Mouse (Mus musculus) heart, postnatal 0 days (tissue): ENCODE measurements around the gene Map3k19. TPM values are rescaled to one million over a fixed set of nuclear protein-coding genes. Genes with fewer than 3 reads are reported as not detected.
A peak's percentile ranks its signal among the peaks of the same experiment; 100 is the strongest.

Experiments
- ATAC-seq: fragments of 200-750 bp; cut with Nextera tagmentation; 2 replicates; pipeline ENCODE4 v1.8.0; 2017; ENCODE audit warnings: low read depth, moderate number of reproducible peaks, moderate library complexity; ENCODE audit not compliant: insufficient read depth
- DNase-seq: peaks from one replicate; pipeline ENCODE4 v3.0.0-alpha.2; 2016; ENCODE audit warnings: low spot score
- H3K27ac ChIP-seq: fragments of 300-500 bp; sonication (generic); 2 replicates; pipeline ENCODE4 v1.5.1; 2014; ENCODE audit warnings: low read depth, mild to moderate bottlenecking
- H3K27me3 ChIP-seq: fragments of 300-500 bp; sonication (generic); 2 replicates; pipeline ENCODE4 v1.6.1; 2014; ENCODE audit warnings: low read length, mixed read lengths; ENCODE audit not compliant: control insufficient read depth, insufficient read depth
- H3K36me3 ChIP-seq: fragments of 300-500 bp; sonication (generic); replicated peaks from 2 replicates; pipeline ENCODE4 v1.6.1; 2014; ENCODE audit warnings: low read length, mixed read lengths; ENCODE audit not compliant: control insufficient read depth, insufficient read depth
- H3K4me1 ChIP-seq: fragments of 300-500 bp; sonication (generic); 2 replicates; pipeline ENCODE4 v1.6.1; 2014; ENCODE audit warnings: antibody characterized with exemption; ENCODE audit not compliant: control insufficient read depth, insufficient read depth
- H3K4me2 ChIP-seq: fragments of 300-500 bp; sonication (generic); 2 replicates; pipeline ENCODE4 v1.6.1; 2014; ENCODE audit warnings: low read depth, mild to moderate bottlenecking, low read length, moderate library complexity
- H3K4me3 ChIP-seq: fragments of 300-500 bp; sonication (generic); 2 replicates; pipeline ENCODE4 v1.5.1; 2014; ENCODE audit warnings: low read depth, low read length
- H3K9ac ChIP-seq: fragments of 300-500 bp; sonication (generic); replicated peaks from 2 replicates; pipeline ENCODE4 v1.6.1; 2014; ENCODE audit warnings: low read depth, low read length, mixed read lengths
- H3K9me3 ChIP-seq: fragments of 300-500 bp; sonication (generic); replicated peaks from 2 replicates; pipeline ENCODE4 v1.6.1; 2016; ENCODE audit warnings: low read length; ENCODE audit not compliant: control insufficient read depth
- CTCF ChIP-seq: IDR thresholded peaks from 2 replicates; pipeline ENCODE4 v1.5.1; 2016; ENCODE audit warnings: antibody characterized with exemption, control low read depth, low read depth
- EP300 ChIP-seq: IDR thresholded peaks from 2 replicates; pipeline ENCODE4 v1.6.1; 2016; ENCODE audit warnings: antibody characterized with exemption, low read depth
- WGBS: fragments of 180-500 bp; shearing (Covaris S2); extraction: QIAGEN DNeasy Blood & Tissue Kit; methylation state at CpG from one replicate; pipeline ENCODE4 v1.1.7; 2014; 5-methylcytosine and 5-hydroxymethylcytosine counted together
- polyA plus RNA-seq: library from polyadenylated mRNA; unstranded; fragments of >200 nt; fragmentation: Nextera tagmentation; extraction: Ambion mirVana; gene quantifications from 2 replicates; pipeline ENCODE4 v1.2.1, GENCODE M21; 2015
- total RNA-seq: library from RNA; depleted of rRNA; stranded (reverse); fragments of >200 nt; gene quantifications from 2 replicates; pipeline ENCODE4 v1.2.3, GENCODE M21; 2014; ENCODE audit warnings: low replicate concordance

Map3k19 gene
- total and polyA plus RNA-seq, 2 experiments from 2014 or later = not detected

DNA sequence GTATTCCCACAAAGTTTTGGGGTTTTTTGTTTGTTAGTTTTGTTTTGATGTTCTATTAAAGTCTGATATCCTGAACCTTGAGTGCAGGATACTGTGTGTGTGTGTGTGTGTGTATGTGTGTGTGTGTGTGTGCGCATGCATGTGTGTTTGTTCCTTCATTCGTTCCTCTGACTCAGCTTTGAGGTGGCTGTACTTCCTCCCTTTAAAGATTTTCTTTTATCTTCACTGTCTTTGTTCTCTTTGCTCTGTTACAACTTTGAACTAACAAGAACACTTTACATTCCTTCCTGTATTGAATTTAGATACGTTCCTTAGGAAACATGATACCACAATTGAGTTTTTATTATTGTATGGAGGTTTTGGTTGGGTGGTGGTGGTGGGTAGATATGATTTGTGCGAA is 58.5 kb downstream of the Map3k19 start:
- no peaks in the 10 kb centered on the region for H3K27me3 ChIP-seq
- WGBS = 56% methylated on average over 4 of the region's 4 CpGs
- H3K9ac ChIP-seq = no peak overlapping the region
- H3K4me3 ChIP-seq = no peak overlapping the region
- H3K27ac ChIP-seq = no peak overlapping the region
- H3K4me2 ChIP-seq = no peak overlapping the region
- DNase-seq = no peak
- TF ChIP-seq EP300 (no peak), CTCF (no peak)
- H3K9me3 ChIP-seq = no peaks in the 10 kb centered on the region
- peaks cover 35% of the 10 kb centered on the region for H3K36me3 ChIP-seq
- ATAC-seq = no peak
- 0 out of 2 replicates have a peak, but pooled peaks cover 6% of the 10 kb centered on the region for H3K4me1 ChIP-seq

GRCm38 (mm10) chr1:127795087-127795769 is 59.6 kb downstream of the Map3k19 start:
- H3K36me3 ChIP-seq = peaks cover 33% of the 10 kb centered on the region
- no peak overlapping the region for H3K9ac ChIP-seq
- no peak overlapping the region for H3K27ac ChIP-seq
- DNase-seq (no peak), ATAC-seq (no peak)
- no peak overlapping the region for H3K4me3 ChIP-seq
- no peaks in the 10 kb centered on the region for H3K27me3 ChIP-seq
- TF ChIP-seq EP300 (no peak), CTCF (no peak)
- H3K4me2 ChIP-seq = no peak overlapping the region
- H3K4me1 ChIP-seq = 0 out of 2 replicates have a peak, but pooled peaks cover 6% of the 10 kb centered on the region
- WGBS = 84% methylated on average over 6 of the region's 6 CpGs
- no peaks in the 10 kb centered on the region for H3K9me3 ChIP-seq

- no peaks in the 10 kb centered on the region for H3K9me3 ChIP-seq
Measured at GRCm38 (mm10) chr1:127793459-127793858, 61.4 kb downstream of the Map3k19 start.

GRCm38 (mm10) chr1:127788943-127789342 is 65.9 kb downstream of the Map3k19 start:
- H3K9ac ChIP-seq = no peak overlapping the region
- no peak overlapping the region for H3K4me3 ChIP-seq
- 43% methylated on average over 6 of the region's 6 CpGs for WGBS
- H3K9me3 ChIP-seq = no peaks in the 10 kb centered on the region
- H3K4me2 ChIP-seq = peak overlapping the region; percentile 2; the same call in 1 of the 2 replicates
- TF ChIP-seq CTCF (no peak), EP300 (no peak)
- H3K27ac ChIP-seq = peak overlapping the region; percentile 38; the same call in 1 of the 2 replicates
- H3K27me3 ChIP-seq = no peaks in the 10 kb centered on the region
- peaks cover 10% of the 10 kb centered on the region for H3K36me3 ChIP-seq
- ATAC-seq (no peak), DNase-seq (no peak)
- H3K4me1 ChIP-seq = peaks cover 50% of the 10 kb centered on the region

More at GRCm38 (mm10) chr1:127793459-127793858, 61.4 kb downstream of the Map3k19 start:
- Histone ChIP-seq H3K36me3 (peaks cover 23% of the 10 kb centered on the region), H3K9ac (no peak overlapping the region), H3K4me3 (no peak overlapping the region), H3K4me2 (no peak overlapping the region), H3K4me1 (peaks cover 19% of the 10 kb centered on the region), H3K27ac (no peak overlapping the region), H3K27me3 (no peaks in the 10 kb centered on the region)
- no peak for ATAC-seq
- WGBS = 91% methylated on average over 1 of the region's 1 CpGs
- DNase-seq = no peak
- TF ChIP-seq CTCF (no peak), EP300 (no peak)

- TF ChIP-seq CTCF (no peak), EP300 (no peak)
- H3K9me3 ChIP-seq = no peaks in the 10 kb centered on the region
- H3K36me3 ChIP-seq = no peaks in the 10 kb centered on the region
- H3K4me2 ChIP-seq = no peak overlapping the region
- H3K27ac ChIP-seq = 0 out of 2 replicates have a peak overlapping the region, but pooled peaks have one; percentile 15
- WGBS = 13% methylated on average over 1 of the region's 1 CpGs
- no peak for ATAC-seq
- H3K4me1 ChIP-seq = peaks cover 64% of the 10 kb centered on the region
- no peaks in the 10 kb centered on the region for H3K27me3 ChIP-seq
- H3K9ac ChIP-seq = no peak overlapping the region
- no peak for DNase-seq
- no peak overlapping the region for H3K4me3 ChIP-seq
Measured at GRCm38 (mm10) chr1:127785882-127786281, 68.9 kb downstream of the Map3k19 start.

DNA sequence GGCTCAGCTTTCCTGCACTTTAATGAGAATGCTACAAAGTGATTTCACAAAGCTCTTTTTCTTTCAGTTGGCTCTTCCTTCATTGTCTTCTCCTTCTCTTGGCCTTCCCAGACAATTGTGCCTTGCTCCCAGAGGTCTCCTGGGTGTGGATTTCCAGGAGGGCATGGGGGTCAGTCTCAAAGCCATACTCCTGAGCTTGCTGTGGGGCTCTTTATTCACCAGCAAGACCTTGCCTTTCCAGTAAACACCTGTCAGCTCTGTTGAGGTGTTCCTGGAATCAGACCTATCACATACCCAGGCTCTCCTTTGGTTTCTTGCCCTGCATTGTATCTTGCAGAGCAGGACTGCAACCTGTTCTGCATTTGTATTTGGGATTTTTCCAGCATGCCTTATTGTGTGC is 71.0 kb downstream of the Map3k19 start:
- H3K9me3 ChIP-seq = no peaks in the 10 kb centered on the region
- H3K27me3 ChIP-seq = no peaks in the 10 kb centered on the region
- H3K4me3 ChIP-seq = no peak overlapping the region
- no peaks in the 10 kb centered on the region for H3K36me3 ChIP-seq
- H3K4me1 ChIP-seq = peaks cover 71% of the 10 kb centered on the region
- DNase-seq = no peak
- H3K9ac ChIP-seq = no peak overlapping the region
- no peak for ATAC-seq
- no peak overlapping the region for H3K4me2 ChIP-seq
- no peak for TF ChIP-seq CTCF
- no peak for TF ChIP-seq EP300
- H3K27ac ChIP-seq = no peak overlapping the region
